Mouse (Mus musculus) adrenal gland (tissue): ENCODE measurements around the gene Osbpl2.

Experiments
- intact Hi-C: fragments of 180-260 bp; cut with DNase I; formaldehyde crosslinking; loops from one replicate; pipeline ENCODE4 v1.15.1; 2025
- microRNA-seq, 2 experiments: library from miRNA; unstranded; fragments of <30 nt; microRNA quantifications; one replicate each; pipeline ENCODE4; 2019

Gene Osbpl2

GRCm38 (mm10) chr2:180200681-180201080 is 81.6 kb downstream of the Osbpl2 start:
- intact Hi-C loops: no loop called here

GRCm38 (mm10) chr2:180201303-180201702 is 82.2 kb downstream of the Osbpl2 start:
- intact Hi-C loops: no loop called here

GRCm38 (mm10) chr2:180202263-180202662 is 83.2 kb downstream of the Osbpl2 start:
- intact Hi-C loops: no loop called here

GRCm38 (mm10) chr2:180202805-180203204 is 83.7 kb downstream of the Osbpl2 start:
- intact Hi-C loops: no loop called here

- intact Hi-C loops: no loop called here
Observed at GRCm38 (mm10) chr2:180204501-180204900, 85.4 kb downstream of the Osbpl2 start.

GRCm38 (mm10) chr2:180205083-180205955 is 86.2 kb downstream of the Osbpl2 start:
- intact Hi-C loops: no loop called here

GRCm38 (mm10) chr2:180205956-180206280 is 86.8 kb downstream of the Osbpl2 start:
- intact Hi-C loops: no loop called here

GRCm38 (mm10) chr2:180207840-180208239 is 88.7 kb downstream of the Osbpl2 start:
- intact Hi-C loops: loop anchor here (2.0 kb wide), 1 partner anchor 43 kb away; no protein-coding TSS in a partner anchor

- intact Hi-C loops: loop anchor here (2.0 kb wide), 1 partner anchor 42 kb away; no protein-coding TSS in a partner anchor
Observed at GRCm38 (mm10) chr2:180208976-180209375, 89.9 kb downstream of the Osbpl2 start.

- intact Hi-C loops: no loop called here
Observed at GRCm38 (mm10) chr2:180212255-180212654, 93.1 kb downstream of the Osbpl2 start.

Small RNA genes lying within 50 kb of the gene (microRNA-seq; reads per million reads assigned to microRNA genes)
- gene Mir7005: 0 reads per million in 2 experiments
